Mouse (Mus musculus): ENCODE measurements around the gene Ap3s2. TPM values are rescaled to one million over a fixed set of nuclear protein-coding genes. Genes with fewer than 3 reads are reported as not detected.

The Ap3s2 gene
- polyA plus RNA-seq, 1 experiment from 2014 or later: 36.3 TPM

- ATAC-seq (replicated peaks; ENCODE audit: insufficient number of reproducible peaks, low FRiP score, low TSS enrichment): peak; percentile 49; the same call in 1 of the 2 replicates
- Histone ChIP-seq H3K9me3 (replicated peaks; ENCODE audit: control insufficient read depth, low read length) (no peaks in the 10 kb centered on the region), H3K9ac (ENCODE audit: low read depth, low read length) (no peak overlapping the region; the same call in 1 of the 2 replicates), H3K4me2 (no peak overlapping the region), H3K4me3 (ENCODE audit: low read depth, low read length) (no peak overlapping the region), H3K27ac (ENCODE audit: low read depth, low read length) (no peak overlapping the region), H3K4me1 (ENCODE audit: control insufficient read depth, insufficient read depth, low read length) (peaks cover 4% of the 10 kb centered on the region; the same call in 1 of the 2 replicates), H3K36me3 (ENCODE audit: control insufficient read depth, insufficient read depth, low read length) (peaks cover 6% of the 10 kb centered on the region), H3K27me3 (ENCODE audit: control insufficient read depth, insufficient read depth, low read length) (no peaks in the 10 kb centered on the region)
- WGBS (ENCODE audit: insufficient replicate concordance): 26% methylated on average over 3 of the region's 3 CpGs
These were observed 39.5 kb downstream of the Ap3s2 start for GRCm38 (mm10) chr7:79880998-79881397.

- 88% methylated on average over 6 of the region's 6 CpGs for WGBS (ENCODE audit: insufficient replicate concordance)
- Histone ChIP-seq H3K9me3 (replicated peaks; ENCODE audit: control insufficient read depth, low read length) (no peaks in the 10 kb centered on the region), H3K4me1 (ENCODE audit: control insufficient read depth, insufficient read depth, low read length) (peaks cover 4% of the 10 kb centered on the region; the same call in 1 of the 2 replicates), H3K9ac (ENCODE audit: low read depth, low read length) (no peak overlapping the region), H3K27ac (ENCODE audit: low read depth, low read length) (no peak overlapping the region), H3K27me3 (ENCODE audit: control insufficient read depth, insufficient read depth, low read length) (no peaks in the 10 kb centered on the region), H3K36me3 (ENCODE audit: control insufficient read depth, insufficient read depth, low read length) (peaks cover 6% of the 10 kb centered on the region), H3K4me2 (no peak overlapping the region), H3K4me3 (ENCODE audit: low read depth, low read length) (no peak overlapping the region)
- ATAC-seq (replicated peaks; ENCODE audit: insufficient number of reproducible peaks, low FRiP score, low TSS enrichment): no peak
These were observed 40.4 kb downstream of the Ap3s2 start for GRCm38 (mm10) chr7:79880033-79880432.

DNA sequence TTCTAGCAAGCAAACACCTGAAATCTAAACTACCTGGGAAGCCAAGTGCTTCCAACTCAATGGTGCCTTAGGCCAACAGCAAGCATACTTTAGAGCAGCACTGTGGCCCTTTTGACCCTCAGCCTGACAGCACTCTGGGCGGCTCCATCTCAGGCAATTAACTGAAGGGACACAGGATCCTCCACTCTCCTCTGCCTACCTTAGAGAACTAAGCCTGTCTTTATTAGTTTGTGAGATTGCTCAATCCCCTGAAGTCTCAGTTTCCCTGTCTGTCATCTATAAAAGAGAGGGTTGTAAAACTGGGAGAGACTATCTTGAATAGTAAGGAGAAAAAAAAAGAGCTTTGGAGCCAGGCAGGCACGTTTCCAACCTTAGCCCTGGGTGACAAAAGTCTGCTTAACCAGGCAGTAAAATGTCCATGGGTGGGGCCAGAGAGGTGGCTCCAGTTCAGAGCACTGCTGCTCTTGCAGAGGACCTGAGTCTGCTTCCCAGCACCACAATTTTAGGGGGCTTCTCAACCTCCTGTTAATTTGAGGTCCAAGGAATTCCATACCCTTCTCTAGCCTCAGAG, 41.9 kb downstream of the Ap3s2 start:
- Histone ChIP-seq H3K9ac (ENCODE audit: low read depth, low read length) (no peak overlapping the region), H3K4me3 (ENCODE audit: low read depth, low read length) (no peak overlapping the region), H3K36me3 (ENCODE audit: control insufficient read depth, insufficient read depth, low read length) (peaks cover 6% of the 10 kb centered on the region), H3K4me2 (no peak overlapping the region), H3K27ac (ENCODE audit: low read depth, low read length) (no peak overlapping the region), H3K4me1 (ENCODE audit: control insufficient read depth, insufficient read depth, low read length) (peaks cover 4% of the 10 kb centered on the region; the same call in 1 of the 2 replicates), H3K27me3 (ENCODE audit: control insufficient read depth, insufficient read depth, low read length) (no peaks in the 10 kb centered on the region), H3K9me3 (replicated peaks; ENCODE audit: control insufficient read depth, low read length) (no peaks in the 10 kb centered on the region)
- WGBS (ENCODE audit: insufficient replicate concordance): 78% methylated on average over 2 of the region's 2 CpGs
- ATAC-seq (replicated peaks; ENCODE audit: insufficient number of reproducible peaks, low FRiP score, low TSS enrichment): no peak

DNA sequence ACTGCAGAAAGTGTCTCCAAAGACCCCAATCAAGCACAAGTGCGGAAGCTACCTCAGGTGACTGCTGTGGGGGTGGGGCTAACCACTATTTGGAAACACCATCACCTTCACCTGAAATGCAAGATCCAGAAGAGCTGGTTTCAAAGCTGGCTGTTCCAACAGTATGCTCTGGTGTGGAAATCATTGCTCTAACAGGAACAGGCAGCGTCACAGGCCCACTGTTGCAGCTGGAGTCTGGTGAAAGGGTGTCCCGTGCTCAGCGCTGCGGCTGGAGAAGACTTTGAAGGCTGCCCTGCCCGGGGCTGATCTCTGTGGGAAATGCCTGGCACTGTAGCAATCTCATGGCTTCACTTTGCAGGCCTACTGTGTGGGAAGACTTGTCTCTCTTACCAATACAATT, 47.0 kb downstream of the Ap3s2 start:
- Histone ChIP-seq H3K27ac (ENCODE audit: low read depth, low read length) (no peak overlapping the region), H3K9me3 (replicated peaks; ENCODE audit: control insufficient read depth, low read length) (no peaks in the 10 kb centered on the region), H3K4me2 (no peak overlapping the region), H3K9ac (ENCODE audit: low read depth, low read length) (no peak overlapping the region), H3K4me3 (ENCODE audit: low read depth, low read length) (no peak overlapping the region), H3K4me1 (ENCODE audit: control insufficient read depth, insufficient read depth, low read length) (no peaks in the 10 kb centered on the region), H3K27me3 (ENCODE audit: control insufficient read depth, insufficient read depth, low read length) (no peaks in the 10 kb centered on the region), H3K36me3 (ENCODE audit: control insufficient read depth, insufficient read depth, low read length) (no peaks in the 10 kb centered on the region)
- no peak for ATAC-seq (replicated peaks; ENCODE audit: insufficient number of reproducible peaks, low FRiP score, low TSS enrichment)
- WGBS (ENCODE audit: insufficient replicate concordance): 81% methylated on average over 6 of the region's 6 CpGs

DNA sequence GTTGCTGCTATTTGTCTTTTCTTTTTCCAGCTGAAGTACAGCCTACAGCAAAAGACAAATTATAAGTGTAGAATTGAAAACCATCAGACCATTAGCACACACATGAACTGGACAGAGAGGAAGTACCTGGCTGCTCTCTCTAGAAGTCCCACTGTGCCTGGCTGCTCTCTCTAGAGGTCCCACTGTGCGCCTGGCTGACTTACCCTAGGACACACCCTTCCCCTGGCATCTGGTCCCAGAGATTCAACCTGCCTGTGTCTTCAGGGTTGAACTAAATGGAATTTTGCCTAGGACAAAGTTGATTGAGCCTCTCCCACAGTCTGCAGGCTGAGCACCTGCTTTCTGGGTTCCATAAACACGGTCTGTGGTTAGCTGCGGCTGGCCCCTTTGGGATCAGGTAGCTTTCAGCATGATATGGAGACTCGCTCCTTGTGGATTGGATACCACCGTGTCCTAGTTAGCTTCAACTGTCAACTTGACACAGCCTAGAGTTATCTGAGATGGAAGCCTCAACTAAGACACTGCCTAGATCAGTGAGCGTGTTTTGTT, 48.6 kb downstream of the Ap3s2 start:
- H3K27me3 ChIP-seq (ENCODE audit: control insufficient read depth, insufficient read depth, low read length): no peaks in the 10 kb centered on the region
- no peaks in the 10 kb centered on the region for H3K9me3 ChIP-seq (replicated peaks; ENCODE audit: control insufficient read depth, low read length)
- 79% methylated on average over 6 of the region's 6 CpGs for WGBS (ENCODE audit: insufficient replicate concordance)
- no peak overlapping the region for H3K27ac ChIP-seq (ENCODE audit: low read depth, low read length)
- H3K4me1 ChIP-seq (ENCODE audit: control insufficient read depth, insufficient read depth, low read length): no peaks in the 10 kb centered on the region
- H3K36me3 ChIP-seq (ENCODE audit: control insufficient read depth, insufficient read depth, low read length): no peaks in the 10 kb centered on the region
- no peak for ATAC-seq (replicated peaks; ENCODE audit: insufficient number of reproducible peaks, low FRiP score, low TSS enrichment)
- no peak overlapping the region for H3K9ac ChIP-seq (ENCODE audit: low read depth, low read length)
- H3K4me3 ChIP-seq (ENCODE audit: low read depth, low read length): no peak overlapping the region
- H3K4me2 ChIP-seq: no peak overlapping the region

- no peaks in the 10 kb centered on the region for H3K9me3 ChIP-seq (replicated peaks; ENCODE audit: control insufficient read depth, low read length)
- H3K9ac ChIP-seq (ENCODE audit: low read depth, low read length): no peak overlapping the region
- H3K36me3 ChIP-seq (ENCODE audit: control insufficient read depth, insufficient read depth, low read length): no peaks in the 10 kb centered on the region
- WGBS (ENCODE audit: insufficient replicate concordance): 45% methylated on average over 6 of the region's 6 CpGs
- H3K27me3 ChIP-seq (ENCODE audit: control insufficient read depth, insufficient read depth, low read length): no peaks in the 10 kb centered on the region
- no peak overlapping the region for H3K4me3 ChIP-seq (ENCODE audit: low read depth, low read length)
- H3K27ac ChIP-seq (ENCODE audit: low read depth, low read length): no peak overlapping the region
- no peaks in the 10 kb centered on the region for H3K4me1 ChIP-seq (ENCODE audit: control insufficient read depth, insufficient read depth, low read length)
- no peak for ATAC-seq (replicated peaks; ENCODE audit: insufficient number of reproducible peaks, low FRiP score, low TSS enrichment)
- H3K4me2 ChIP-seq: no peak overlapping the region
These were observed 51.3 kb downstream of the Ap3s2 start for GRCm38 (mm10) chr7:79869072-79869719.

- no peak overlapping the region for H3K9ac ChIP-seq (ENCODE audit: low read depth, low read length)
- 79% methylated on average over 7 of the region's 7 CpGs for whole genome bisulfite sequencing (ENCODE audit: insufficient replicate concordance)
- H3K4me1 ChIP-seq (ENCODE audit: control insufficient read depth, insufficient read depth, low read length): no peaks in the 10 kb centered on the region
These were observed 52.0 kb downstream of the Ap3s2 start for GRCm38 (mm10) chr7:79868475-79868874.

DNA sequence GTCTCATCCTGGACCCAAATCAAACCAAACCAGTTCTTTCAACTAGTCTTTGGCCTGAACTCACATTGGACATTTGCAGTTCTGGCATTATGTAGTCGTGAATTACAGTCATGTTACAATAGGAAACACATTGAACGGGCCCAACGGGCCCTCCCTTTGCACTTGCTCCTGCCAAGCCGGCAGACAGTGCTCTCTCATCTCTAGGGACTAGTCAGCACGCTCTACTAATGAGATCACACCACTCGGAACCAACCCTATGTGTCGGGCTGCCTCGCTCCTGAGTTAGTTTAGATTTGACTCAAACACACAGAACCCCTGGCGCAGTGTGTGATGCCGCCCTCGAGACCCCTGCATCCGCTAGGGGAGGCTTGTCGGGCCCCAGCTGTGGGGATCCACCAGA, 52.6 kb downstream of the Ap3s2 start:
- H3K36me3 ChIP-seq (ENCODE audit: control insufficient read depth, insufficient read depth, low read length): no peaks in the 10 kb centered on the region
- H3K4me2 ChIP-seq: no peak overlapping the region
- no peak overlapping the region for H3K27ac ChIP-seq (ENCODE audit: low read depth, low read length)
- 77% methylated on average over 13 of the region's 13 CpGs for WGBS (ENCODE audit: insufficient replicate concordance)
- ATAC-seq (replicated peaks; ENCODE audit: insufficient number of reproducible peaks, low FRiP score, low TSS enrichment): no peak
- H3K9me3 ChIP-seq (replicated peaks; ENCODE audit: control insufficient read depth, low read length): no peaks in the 10 kb centered on the region
- H3K4me3 ChIP-seq (ENCODE audit: low read depth, low read length): no peak overlapping the region
- H3K27me3 ChIP-seq (ENCODE audit: control insufficient read depth, insufficient read depth, low read length): no peaks in the 10 kb centered on the region
- H3K9ac ChIP-seq (ENCODE audit: low read depth, low read length): no peak overlapping the region
- no peaks in the 10 kb centered on the region for H3K4me1 ChIP-seq (ENCODE audit: control insufficient read depth, insufficient read depth, low read length)

More at GRCm38 (mm10) chr7:79868475-79868874, 52.0 kb downstream of the Ap3s2 start:
- H3K27me3 ChIP-seq (ENCODE audit: control insufficient read depth, insufficient read depth, low read length): no peaks in the 10 kb centered on the region
- H3K4me3 ChIP-seq (ENCODE audit: low read depth, low read length): no peak overlapping the region
- no peaks in the 10 kb centered on the region for H3K9me3 ChIP-seq (replicated peaks; ENCODE audit: control insufficient read depth, low read length)
- H3K4me2 ChIP-seq: no peak overlapping the region
- ATAC-seq (replicated peaks; ENCODE audit: insufficient number of reproducible peaks, low FRiP score, low TSS enrichment): no peak
- no peak overlapping the region for H3K27ac ChIP-seq (ENCODE audit: low read depth, low read length)
- H3K36me3 ChIP-seq (ENCODE audit: control insufficient read depth, insufficient read depth, low read length): no peaks in the 10 kb centered on the region

Measured in heart, embryonic 11.5 days (tissue).